Mouse (Mus musculus) CH12.LX (cell line): ENCODE results near the gene Slc24a3. TPM values are rescaled to one million over a fixed set of nuclear protein-coding genes. Genes with fewer than 3 reads are reported as not detected.

Experiments
- DNase-seq: peaks from one replicate; pipeline ENCODE4 v3.0.0-alpha.2; 2013; ENCODE audit errors: extremely low read depth
- H3K27ac ChIP-seq: 2 replicates; pipeline ENCODE4 v1.5.1; 2012; ENCODE audit warnings: low read depth, mild to moderate bottlenecking, control low read depth, moderate library complexity; ENCODE audit not compliant: insufficient read depth
- H3K27me3 ChIP-seq: replicated peaks from 2 replicates; pipeline ENCODE3; 2012; ENCODE audit warnings: inconsistent platforms
- H3K36me3 ChIP-seq, 2 experiments: replicated peaks in 1 of 2; 2 replicates each; pipeline versions ENCODE3 to v1.6.1; 2012; ENCODE audit warnings: inconsistent platforms in 1 of 2, low read length in 1 of 2, mild to moderate bottlenecking in 1 of 2, mixed read lengths in 1 of 2, moderate library complexity in 1 of 2; ENCODE audit not compliant: control insufficient read depth in 1 of 2, insufficient read depth in 1 of 2
- H3K4me1 ChIP-seq, 2 experiments: 2 replicates each; pipeline ENCODE4 v1.6.1; 2012; ENCODE audit warnings: inconsistent platforms in 1 of 2, moderate library complexity in 1 of 2; ENCODE audit not compliant: insufficient read depth in 2 of 2, control insufficient read depth in 1 of 2
- H3K4me2 ChIP-seq: 2 replicates; pipeline ENCODE4 v1.6.1; 2012; ENCODE audit warnings: low read depth, mild to moderate bottlenecking, control low read depth; ENCODE audit not compliant: poor library complexity, insufficient read depth, severe bottlenecking
- H3K4me3 ChIP-seq, 3 experiments: fragments of 150-350 bp in 1 of 3; sonication (generic) in 1 of 3; replicated peaks in 1 of 3; 2 replicates each; pipeline versions ENCODE3 to v1.5.1; 2011 to 2012; ENCODE audit warnings: low read depth in 2 of 3, low read length in 2 of 3, mild to moderate bottlenecking in 2 of 3, moderate library complexity in 2 of 3, control low read depth in 1 of 3, improper control_type of control experiment in 1 of 3, inconsistent platforms in 1 of 3, mixed read lengths in 1 of 3; ENCODE audit not compliant: poor library complexity in 1 of 3
- H3K79me2 ChIP-seq: replicated peaks from 2 replicates; pipeline ENCODE4 v1.6.1; 2012; ENCODE audit warnings: mild to moderate bottlenecking, moderate library complexity; ENCODE audit not compliant: control insufficient read depth, poor library complexity, insufficient read depth, severe bottlenecking; ENCODE audit errors: extremely low read depth
- H3K9ac ChIP-seq: 2 replicates; pipeline ENCODE4 v1.6.1; 2012; ENCODE audit warnings: low read depth, mild to moderate bottlenecking, control low read depth, moderate library complexity; ENCODE audit not compliant: insufficient read depth
- H3K9me3 ChIP-seq: replicated peaks from 2 replicates; pipeline ENCODE3; 2012; ENCODE audit warnings: low read length, inconsistent platforms, mixed read lengths
- BHLHE40 ChIP-seq: IDR thresholded peaks from 2 replicates; pipeline ENCODE4 v1.6.1; 2011; ENCODE audit warnings: mild to moderate bottlenecking, low read depth, low read length, improper control_type of control experiment
- CHD1 ChIP-seq: IDR thresholded peaks from 2 replicates; pipeline ENCODE4 v1.6.1; 2012; ENCODE audit warnings: low read depth, low read length, improper control_type of control experiment, inconsistent platforms
- EP300 ChIP-seq: IDR thresholded peaks from 2 replicates; pipeline ENCODE4 v1.6.1; 2011; ENCODE audit warnings: low read length, improper control_type of control experiment
- JUN ChIP-seq: IDR thresholded peaks from 2 replicates; pipeline ENCODE4 v1.6.1; 2011; ENCODE audit warnings: low read depth, mild to moderate bottlenecking, low read length, improper control_type of control experiment, moderate library complexity; ENCODE audit not compliant: insufficient read depth
- MAFK ChIP-seq: IDR thresholded peaks from 2 replicates; pipeline ENCODE4 v1.6.1; 2011; ENCODE audit warnings: low read length, improper control_type of control experiment; ENCODE audit not compliant: insufficient replicate concordance
- MAZ ChIP-seq: IDR thresholded peaks from 2 replicates; pipeline ENCODE4 v1.6.1; 2012; ENCODE audit warnings: low read depth, mild to moderate bottlenecking, inconsistent platforms, low read length, improper control_type of control experiment, moderate library complexity
- MEF2A ChIP-seq: IDR thresholded peaks from 2 replicates; pipeline ENCODE4 v1.6.1; 2014; ENCODE audit warnings: low read depth, mild to moderate bottlenecking, inconsistent platforms, low read length, improper control_type of control experiment, borderline replicate concordance
- MXI1 ChIP-seq: IDR thresholded peaks from 2 replicates; pipeline ENCODE4 v1.6.1; 2011; ENCODE audit warnings: mild to moderate bottlenecking, low read depth, low read length, improper control_type of control experiment
- MYC ChIP-seq: IDR thresholded peaks from 2 replicates; pipeline ENCODE4 v1.6.1; 2011; ENCODE audit warnings: low read depth, mild to moderate bottlenecking, improper control_type of control experiment, low read length
- POLR2A ChIP-seq: IDR thresholded peaks from 2 replicates; pipeline ENCODE4 v1.6.1; 2011; ENCODE audit warnings: low read depth, mild to moderate bottlenecking, improper control_type of control experiment, low read length
- POLR2AphosphoS2 ChIP-seq: IDR thresholded peaks from 2 replicates; pipeline ENCODE4 v1.6.1; 2011; ENCODE audit warnings: low read depth, low read length, improper control_type of control experiment
- RAD21 ChIP-seq: IDR thresholded peaks from 2 replicates; pipeline ENCODE4 v1.6.1; 2011; ENCODE audit warnings: low read depth, mild to moderate bottlenecking, low read length, improper control_type of control experiment, moderate library complexity
- ZC3H11A ChIP-seq: IDR thresholded peaks from 2 replicates; pipeline ENCODE4 v1.6.1; 2012; ENCODE audit warnings: low read depth, mild to moderate bottlenecking, inconsistent platforms, low read length, improper control_type of control experiment
- ZNF384 ChIP-seq: IDR thresholded peaks from 2 replicates; pipeline ENCODE4 v1.6.1; 2012; ENCODE audit warnings: low read depth, low read length, improper control_type of control experiment, inconsistent platforms
- dilution Hi-C: fragments of 300-500 bp; cut with MboI; formaldehyde crosslinking; loops from 2 replicates; pipeline ENCODE4 v1.14.3; 2020; ENCODE audit warnings: low sequenced_read_pairs; ENCODE audit not compliant: extremely low pct_unique_long_range_greater_than_20kb, extremely low pct_ligation_motif_present
- in situ Hi-C: fragments of 300-500 bp; cut with MboI; formaldehyde crosslinking; loops from 3 replicates; pipeline ENCODE4 v1.14.3; 2019; ENCODE audit warnings: low sequenced_read_pairs, low pct_ligation_motif_present, low pct_unique_long_range_greater_than_20kb, mixed read lengths
- polyA plus RNA-seq: library from polyadenylated mRNA; unstranded; fragments of >175 nt; gene quantifications from 2 replicates; pipeline ENCODE4 v1.2.1, GENCODE M21; 2012; ENCODE audit warnings: low read depth; ENCODE audit not compliant: insufficient read length
- total RNA-seq, 2 experiments: library from RNA; depleted of rRNA; stranded (reverse); fragments of 300-350 nt in 1 of 2; fragments of >200 nt in 1 of 2; gene quantifications; 2 replicates each; pipeline ENCODE4 v1.2.3; 2012 to 2014

Gene Slc24a3
- total and polyA plus RNA-seq, 3 experiments: not detected

DNA sequence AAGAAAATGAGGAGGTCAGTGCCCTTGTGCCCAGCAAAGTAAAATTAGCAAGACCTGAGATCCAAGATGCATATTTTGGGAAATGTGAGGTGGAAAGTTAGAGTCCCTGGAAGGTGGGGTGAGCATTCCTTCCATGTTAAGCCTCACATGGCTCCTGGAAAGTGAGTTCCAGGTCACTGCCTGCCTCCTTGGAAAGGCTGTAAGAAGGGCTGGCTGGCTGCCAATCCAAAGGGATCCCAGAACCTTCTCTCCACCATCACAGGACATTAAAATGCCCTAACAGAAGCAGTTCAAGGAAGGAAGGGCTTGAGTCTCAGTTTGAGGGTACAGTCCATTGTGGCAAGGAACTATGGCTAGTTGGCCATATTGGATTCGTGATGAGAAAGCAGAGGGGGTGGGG lies 359.6 kb downstream of the Slc24a3 start:
- H3K4me2 ChIP-seq: no peak overlapping the region
- no peak overlapping the region for H3K4me3 ChIP-seq
- H3K27me3 ChIP-seq: peaks cover 2% of the 10 kb centered on the region
- H3K79me2 ChIP-seq: no peaks in the 10 kb centered on the region
- no peaks in the 10 kb centered on the region for H3K9me3 ChIP-seq
- in situ Hi-C loops (no loop called here), dilution Hi-C loops (no loop called here)
- no peak for DNase-seq
- H3K27ac ChIP-seq: no peak overlapping the region
- TF ChIP-seq MYC: no peak
- no peak for TF ChIP-seq MAFK
- TF ChIP-seq, all 38 proteins: peak for 0
- no peaks in the 10 kb centered on the region for H3K36me3 ChIP-seq
- no peaks in the 10 kb centered on the region for H3K4me1 ChIP-seq
- H3K9ac ChIP-seq: no peak overlapping the region

DNA sequence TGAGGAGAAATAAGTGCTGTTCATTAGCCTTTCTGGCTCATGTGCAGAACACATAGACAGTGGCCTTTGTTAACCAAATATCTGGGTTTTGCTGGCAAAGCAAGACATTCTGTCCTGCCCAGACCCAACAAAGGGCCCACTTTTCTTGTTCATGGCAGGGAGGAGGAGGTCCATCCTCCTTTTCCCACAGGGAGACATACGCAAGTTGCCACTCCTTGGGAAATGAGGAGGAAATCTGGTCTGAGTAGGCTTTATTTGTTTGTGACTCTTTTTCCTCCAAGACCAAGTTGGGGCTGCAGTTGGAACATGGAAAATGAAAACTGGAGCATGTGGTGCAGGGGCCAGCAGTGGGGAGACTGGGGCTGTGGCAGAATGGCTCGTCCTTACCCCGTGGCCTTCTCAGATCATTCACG lies 363.4 kb downstream of the Slc24a3 start:
- no peaks in the 10 kb centered on the region for H3K36me3 ChIP-seq
- no peaks in the 10 kb centered on the region for H3K4me1 ChIP-seq
- in situ Hi-C loops: no loop called here
- no peaks in the 10 kb centered on the region for H3K79me2 ChIP-seq
- H3K27me3 ChIP-seq: no peaks in the 10 kb centered on the region
- H3K4me2 ChIP-seq: no peak overlapping the region
- no peak overlapping the region for H3K27ac ChIP-seq
- no peak overlapping the region for H3K9ac ChIP-seq
- no peak for DNase-seq
- H3K4me3 ChIP-seq: no peak overlapping the region
- dilution Hi-C loops: no loop called here
- TF ChIP-seq MEF2A (no peak), RAD21 (no peak), MYC (no peak), MAFK (no peak), BHLHE40 (no peak), ZC3H11A (no peak), MAZ (no peak), POLR2AphosphoS2 (no peak), POLR2A (no peak)
- no peaks in the 10 kb centered on the region for H3K9me3 ChIP-seq

DNA sequence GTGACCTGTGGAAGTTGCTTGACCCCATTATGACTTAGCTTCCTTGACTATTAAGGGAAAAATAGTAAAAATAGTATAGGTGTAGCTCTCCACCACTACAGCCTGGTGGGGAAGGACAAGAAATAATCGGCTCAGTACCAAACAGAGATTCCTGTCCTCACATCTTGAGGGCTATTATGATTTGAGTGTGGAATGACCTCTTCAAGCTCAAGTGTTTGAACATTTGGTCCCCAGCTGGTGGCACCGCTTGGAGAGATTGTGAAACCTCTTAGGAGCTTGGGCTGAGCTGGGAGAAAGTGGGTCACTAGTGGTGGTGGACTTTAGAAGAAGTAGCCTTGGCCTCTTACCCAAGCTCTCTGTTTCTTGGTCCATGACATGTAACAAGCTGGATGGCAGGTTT lies 365.5 kb downstream of the Slc24a3 start:
- Histone ChIP-seq H3K9me3 (no peaks in the 10 kb centered on the region), H3K4me3 (no peak overlapping the region), H3K27ac (no peak overlapping the region), H3K27me3 (no peaks in the 10 kb centered on the region), H3K79me2 (no peaks in the 10 kb centered on the region), H3K4me2 (no peak overlapping the region), H3K36me3 (no peaks in the 10 kb centered on the region), H3K4me1 (no peaks in the 10 kb centered on the region), H3K9ac (no peak overlapping the region)
- no peak for DNase-seq
- dilution Hi-C loops: no loop called here
- in situ Hi-C loops: no loop called here
- TF ChIP-seq ZC3H11A (no peak), CHD1 (no peak), JUN (no peak), MYC (no peak), MEF2A (no peak), ZNF384 (no peak), EP300 (no peak), MXI1 (no peak)
